Mouse (Mus musculus): Measurements from ENCODE around the gene Trpv2. TPM values are rescaled to one million over a fixed set of nuclear protein-coding genes. Genes with fewer than 3 reads are reported as not detected.
A peak's percentile ranks its signal among the peaks of the same experiment; 100 is the strongest.
"Not testable (repeated sequence)": the region's sequence is repeated elsewhere in the genome, so short reads cannot be mapped to it uniquely, and the experiment has no call there.

The Trpv2 gene
- polyA plus RNA-seq, 1 experiment from 2014 or later = 4.1 TPM

GRCm38 (mm10) chr11:62645337-62645675 lies 71.0 kb downstream of the Trpv2 start:
- Histone ChIP-seq H3K36me3 (ENCODE audit: control insufficient read depth, insufficient read depth, low read length) (no peaks in the 10 kb centered on the region), H3K27me3 (ENCODE audit: control insufficient read depth, insufficient read depth, low read length) (no peaks in the 10 kb centered on the region), H3K9me3 (replicated peaks; ENCODE audit: control insufficient read depth, low read length) (no peaks in the 10 kb centered on the region), H3K9ac (ENCODE audit: low read depth, low read length) (peak overlapping the region; percentile 58), H3K4me2 (peak overlapping the region; percentile 97), H3K27ac (ENCODE audit: low read depth, low read length) (peak overlapping the region; percentile 93), H3K4me3 (ENCODE audit: low read depth, low read length) (peak overlapping the region; percentile 83; the same call in 1 of the 2 replicates), H3K4me1 (ENCODE audit: control insufficient read depth, insufficient read depth, low read length) (peaks cover 72% of the 10 kb centered on the region)
- 56% methylated on average over 4 of the region's 4 CpGs for WGBS (ENCODE audit: insufficient replicate concordance)
- ATAC-seq (replicated peaks; ENCODE audit: insufficient number of reproducible peaks, low FRiP score, low TSS enrichment) = no peak

GRCm38 (mm10) chr11:62645732-62646494 lies 71.6 kb downstream of the Trpv2 start:
- H3K27me3 ChIP-seq (ENCODE audit: control insufficient read depth, insufficient read depth, low read length) = no peaks in the 10 kb centered on the region
- peaks cover 67% of the 10 kb centered on the region for H3K4me1 ChIP-seq (ENCODE audit: control insufficient read depth, insufficient read depth, low read length)
- H3K4me3 ChIP-seq (ENCODE audit: low read depth, low read length) = peak overlapping the region; percentile 83
- H3K9me3 ChIP-seq (replicated peaks; ENCODE audit: control insufficient read depth, low read length) = no peaks in the 10 kb centered on the region
- H3K4me2 ChIP-seq = peak overlapping the region; percentile 97
- H3K36me3 ChIP-seq (ENCODE audit: control insufficient read depth, insufficient read depth, low read length) = no peaks in the 10 kb centered on the region
- 18% methylated on average over 8 of the region's 8 CpGs for WGBS (ENCODE audit: insufficient replicate concordance)
- H3K27ac ChIP-seq (ENCODE audit: low read depth, low read length) = peak overlapping the region; percentile 93
- ATAC-seq (replicated peaks; ENCODE audit: insufficient number of reproducible peaks, low FRiP score, low TSS enrichment) = no peak
- H3K9ac ChIP-seq (ENCODE audit: low read depth, low read length) = peak overlapping the region; percentile 58

- Histone ChIP-seq H3K9ac (ENCODE audit: low read depth, low read length) (peak overlapping the region; percentile 58), H3K9me3 (replicated peaks; ENCODE audit: control insufficient read depth, low read length) (no peaks in the 10 kb centered on the region), H3K36me3 (ENCODE audit: control insufficient read depth, insufficient read depth, low read length) (no peaks in the 10 kb centered on the region), H3K27ac (ENCODE audit: low read depth, low read length) (peak overlapping the region; percentile 93), H3K4me3 (ENCODE audit: low read depth, low read length) (peak overlapping the region; percentile 83), H3K4me2 (peak overlapping the region; percentile 97), H3K4me1 (ENCODE audit: control insufficient read depth, insufficient read depth, low read length) (peaks cover 63% of the 10 kb centered on the region), H3K27me3 (ENCODE audit: control insufficient read depth, insufficient read depth, low read length) (no peaks in the 10 kb centered on the region)
- no peak for ATAC-seq (replicated peaks; ENCODE audit: insufficient number of reproducible peaks, low FRiP score, low TSS enrichment)
- WGBS (ENCODE audit: insufficient replicate concordance) = 46% methylated on average over 4 of the region's 4 CpGs
Observed at GRCm38 (mm10) chr11:62646495-62646843, 72.2 kb downstream of the Trpv2 start.

- Histone ChIP-seq H3K4me2 (peak overlapping the region; percentile 97), H3K36me3 (ENCODE audit: control insufficient read depth, insufficient read depth, low read length) (no peaks in the 10 kb centered on the region), H3K27me3 (ENCODE audit: control insufficient read depth, insufficient read depth, low read length) (no peaks in the 10 kb centered on the region), H3K27ac (ENCODE audit: low read depth, low read length) (peak overlapping the region; percentile 93), H3K9me3 (replicated peaks; ENCODE audit: control insufficient read depth, low read length) (no peaks in the 10 kb centered on the region), H3K4me3 (ENCODE audit: low read depth, low read length) (peak overlapping the region; percentile 83), H3K9ac (ENCODE audit: low read depth, low read length) (peak overlapping the region; percentile 86), H3K4me1 (ENCODE audit: control insufficient read depth, insufficient read depth, low read length) (peaks cover 58% of the 10 kb centered on the region)
- ATAC-seq (replicated peaks; ENCODE audit: insufficient number of reproducible peaks, low FRiP score, low TSS enrichment) = no peak
- WGBS (ENCODE audit: insufficient replicate concordance) = 40% methylated on average over 7 of the region's 7 CpGs
Observed at GRCm38 (mm10) chr11:62646958-62647515, 72.8 kb downstream of the Trpv2 start.

GRCm38 (mm10) chr11:62647661-62648590 lies 73.6 kb downstream of the Trpv2 start, which contains the start of gene Lrrc75a:
Gene Lrrc75a, minus strand, starts transcription at chr11:62648523.
- no peaks in the 10 kb centered on the region for H3K9me3 ChIP-seq (replicated peaks; ENCODE audit: control insufficient read depth, low read length)
- no peaks in the 10 kb centered on the region for H3K27me3 ChIP-seq (ENCODE audit: control insufficient read depth, insufficient read depth, low read length)
- no peaks in the 10 kb centered on the region for H3K36me3 ChIP-seq (ENCODE audit: control insufficient read depth, insufficient read depth, low read length)
- H3K9ac ChIP-seq (ENCODE audit: low read depth, low read length) = peak within 1 kb of the TSS; percentile 86
- H3K4me1 ChIP-seq (ENCODE audit: control insufficient read depth, insufficient read depth, low read length) = peaks cover 51% of the 10 kb centered on the region
- ATAC-seq (replicated peaks; ENCODE audit: insufficient number of reproducible peaks, low FRiP score, low TSS enrichment) = peak; percentile 40
- H3K27ac ChIP-seq (ENCODE audit: low read depth, low read length) = peak within 1 kb of the TSS; percentile 93
- WGBS (ENCODE audit: insufficient replicate concordance) = 1% methylated on average over 39 of the region's 86 CpGs
- H3K4me3 ChIP-seq (ENCODE audit: low read depth, low read length) = peak within 1 kb of the TSS; percentile 83
- H3K4me2 ChIP-seq = peak within 1 kb of the TSS; percentile 97

GRCm38 (mm10) chr11:62648591-62649391 lies 74.5 kb downstream of the Trpv2 start, which contains the start of gene Mmgt2:
Gene Mmgt2, plus strand, starts transcription at chr11:62648664.
- Histone ChIP-seq H3K4me1 (ENCODE audit: control insufficient read depth, insufficient read depth, low read length) (peaks cover 42% of the 10 kb centered on the region), H3K4me3 (ENCODE audit: low read depth, low read length) (peak within 1 kb of the TSS; percentile 83), H3K27me3 (ENCODE audit: control insufficient read depth, insufficient read depth, low read length) (no peaks in the 10 kb centered on the region), H3K27ac (ENCODE audit: low read depth, low read length) (peak within 1 kb of the TSS; percentile 93), H3K36me3 (ENCODE audit: control insufficient read depth, insufficient read depth, low read length) (no peaks in the 10 kb centered on the region), H3K4me2 (peak within 1 kb of the TSS; percentile 97), H3K9ac (ENCODE audit: low read depth, low read length) (peak within 1 kb of the TSS; percentile 86), H3K9me3 (replicated peaks; ENCODE audit: control insufficient read depth, low read length) (no peaks in the 10 kb centered on the region)
- WGBS (ENCODE audit: insufficient replicate concordance) = under 1% methylated on average over 30 of the region's 53 CpGs
- peak; percentile 83 for ATAC-seq (replicated peaks; ENCODE audit: insufficient number of reproducible peaks, low FRiP score, low TSS enrichment)

- H3K4me3 ChIP-seq (ENCODE audit: low read depth, low read length); H3K9me3 ChIP-seq (replicated peaks; ENCODE audit: control insufficient read depth, low read length); H3K36me3 ChIP-seq (ENCODE audit: control insufficient read depth, insufficient read depth, low read length); H3K9ac ChIP-seq (ENCODE audit: low read depth, low read length); H3K27me3 ChIP-seq (ENCODE audit: control insufficient read depth, insufficient read depth, low read length); ATAC-seq (replicated peaks; ENCODE audit: insufficient number of reproducible peaks, low FRiP score, low TSS enrichment); H3K27ac ChIP-seq (ENCODE audit: low read depth, low read length): not testable (repeated sequence)
- Histone ChIP-seq H3K4me2 (peak overlapping the region; percentile 97), H3K4me1 (ENCODE audit: control insufficient read depth, insufficient read depth, low read length) (peaks cover 38% of the 10 kb centered on the region)
- 85% methylated on average over 4 of the region's 4 CpGs for WGBS (ENCODE audit: insufficient replicate concordance)
Observed at GRCm38 (mm10) chr11:62649803-62650202, 75.5 kb downstream of the Trpv2 start.
